Mouse (Mus musculus) E14TG2a.4 (cell line): Measurements from ENCODE around the gene Dock8.

Source experiments
- CTCF ChIP-seq: conservative IDR thresholded peaks from 2 replicates; pipeline ENCODE4 v1.5.1; 2014; ENCODE audit warnings: low read length
- POU5F1 ChIP-seq: IDR thresholded peaks from 2 replicates; pipeline ENCODE4 v1.6.1; 2014; ENCODE audit warnings: low read length, borderline replicate concordance

DNA sequence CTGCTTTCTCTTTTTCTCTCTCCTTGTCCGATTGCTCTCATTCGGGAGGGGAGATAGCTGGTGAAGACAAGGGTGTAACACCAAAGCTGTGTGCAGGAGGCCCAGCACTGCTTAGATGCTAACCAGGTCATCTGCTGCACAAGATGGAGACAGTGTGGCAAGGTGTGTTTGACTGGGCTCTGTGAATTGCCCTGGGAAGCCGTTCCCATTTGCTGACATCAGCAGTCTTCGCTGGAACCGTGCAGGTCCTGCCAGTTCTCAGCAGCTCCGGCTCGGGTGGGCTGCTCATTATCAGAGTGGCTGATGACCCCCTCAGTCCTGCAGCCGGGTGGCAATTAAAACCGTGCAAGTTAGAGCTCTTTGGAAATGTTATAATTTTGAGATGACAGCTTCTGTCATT is 167.1 kb downstream of the Dock8 start:
- TF ChIP-seq CTCF (no peak), POU5F1 (no peak)
